Mouse (Mus musculus) right cerebral cortex, postnatal 36 days (tissue): ENCODE data around the gene Fmnl2.
A peak's percentile ranks its signal among the peaks of the same experiment; 100 is the strongest.

Experiments used
- DNase-seq, 2 experiments: peaks; one replicate each; pipeline ENCODE4 v3.0.0; 2022; ENCODE audit warnings: low spot score in 2 of 2, mixed read lengths in 1 of 2

Gene Fmnl2

DNA sequence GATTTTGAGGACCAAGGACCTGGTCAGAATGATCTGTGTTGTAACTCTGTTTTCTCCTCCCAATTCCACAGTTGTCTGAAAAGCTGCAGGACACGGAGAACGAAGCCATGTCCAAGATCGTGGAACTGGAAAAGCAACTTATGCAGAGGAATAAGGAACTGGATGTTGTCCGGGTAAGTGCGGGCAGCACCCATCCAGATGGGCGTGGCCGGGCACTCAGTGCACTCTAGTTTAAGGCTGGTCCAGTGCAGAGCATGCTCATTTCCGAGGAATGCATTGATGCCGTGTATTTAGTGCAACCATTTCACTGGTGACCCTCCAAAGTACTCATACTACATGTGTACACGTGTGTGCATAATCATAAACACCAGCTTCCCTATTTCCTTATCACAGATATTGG is 247.7 kb downstream of the Fmnl2 start:
- DNase-seq, result no peak

DNA sequence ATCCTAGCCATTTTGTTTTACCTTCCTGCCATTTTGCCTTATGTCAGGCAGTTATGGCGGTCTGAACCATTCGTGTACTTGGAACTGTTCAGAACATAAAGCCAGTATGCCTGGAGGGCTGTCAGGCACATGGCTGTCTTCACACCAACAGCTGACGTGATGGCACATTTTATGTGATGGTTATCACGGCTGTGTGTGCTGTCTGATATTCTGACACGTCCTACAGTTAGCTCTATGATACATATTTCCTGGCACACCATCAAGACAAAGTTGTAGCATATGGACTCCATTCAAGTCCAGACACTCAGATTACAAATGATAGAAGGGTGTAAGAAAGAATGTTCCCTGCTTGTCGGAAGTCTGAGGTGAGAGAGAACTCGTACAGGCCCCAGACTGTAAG is 248.4 kb downstream of the Fmnl2 start:
- peak in 1 of 2 experiments; percentile 20 for DNase-seq

- no peak for DNase-seq
Observed at GRCm38 (mm10) chr2:53106472-53106871, 248.8 kb downstream of the Fmnl2 start.

DNA sequence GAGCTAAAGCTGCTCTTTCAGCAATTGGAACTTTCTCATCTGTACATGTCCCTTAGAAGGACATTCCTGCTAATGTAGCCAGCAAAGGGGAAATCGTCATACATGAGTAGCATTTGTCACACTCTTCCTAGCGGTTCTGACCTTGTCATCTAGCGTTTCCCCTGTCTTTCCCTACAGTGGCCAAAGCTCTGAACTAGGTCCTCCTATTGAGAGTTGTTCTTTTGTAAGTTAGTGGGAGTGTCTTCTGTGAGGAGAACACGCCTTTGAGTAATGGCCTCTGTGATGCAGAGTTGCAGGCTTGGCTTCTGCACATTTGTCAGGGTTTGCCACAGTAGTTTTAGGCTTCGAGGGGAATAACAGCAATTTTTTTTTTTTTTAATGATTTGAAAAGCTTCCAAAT is 250.9 kb downstream of the Fmnl2 start:
- no peak for DNase-seq

- DNase-seq, result peak in 1 of 2 experiments; percentile 27
Observed at GRCm38 (mm10) chr2:53121797-53122196, 264.1 kb downstream of the Fmnl2 start.

DNA sequence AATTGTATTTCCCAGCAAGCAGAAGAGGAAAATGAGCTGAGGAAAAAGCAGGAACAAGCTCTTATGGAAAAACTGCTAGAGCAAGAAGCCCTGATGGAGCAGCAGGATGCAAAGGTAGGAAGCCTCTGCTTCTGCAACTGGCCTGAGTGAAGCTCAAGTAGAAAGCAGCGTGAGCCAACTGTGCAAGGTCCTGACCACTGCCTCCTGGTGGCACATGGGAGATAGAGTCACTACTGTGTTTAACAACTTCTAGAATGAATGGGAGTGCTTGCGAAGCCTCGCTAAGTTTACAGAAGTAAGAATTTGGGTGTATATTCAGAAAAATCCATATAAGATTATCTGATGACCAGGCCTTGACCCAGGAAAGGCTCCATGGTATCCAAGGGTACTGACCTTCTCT is 268.3 kb downstream of the Fmnl2 start:
- no peak for DNase-seq

GRCm38 (mm10) chr2:53129070-53129469 is 271.4 kb downstream of the Fmnl2 start:
- no peak for DNase-seq

- no peak for DNase-seq
Observed at GRCm38 (mm10) chr2:53131567-53131966, 273.9 kb downstream of the Fmnl2 start.

GRCm38 (mm10) chr2:53146852-53147251 is 289.2 kb downstream of the Fmnl2 start:
- no peak for DNase-seq

GRCm38 (mm10) chr2:53173966-53174365 is 316.3 kb downstream of the Fmnl2 start:
- DNase-seq, result no peak

GRCm38 (mm10) chr2:53178966-53179365 is 321.3 kb downstream of the Fmnl2 start:
- DNase-seq, result no peak

DNA sequence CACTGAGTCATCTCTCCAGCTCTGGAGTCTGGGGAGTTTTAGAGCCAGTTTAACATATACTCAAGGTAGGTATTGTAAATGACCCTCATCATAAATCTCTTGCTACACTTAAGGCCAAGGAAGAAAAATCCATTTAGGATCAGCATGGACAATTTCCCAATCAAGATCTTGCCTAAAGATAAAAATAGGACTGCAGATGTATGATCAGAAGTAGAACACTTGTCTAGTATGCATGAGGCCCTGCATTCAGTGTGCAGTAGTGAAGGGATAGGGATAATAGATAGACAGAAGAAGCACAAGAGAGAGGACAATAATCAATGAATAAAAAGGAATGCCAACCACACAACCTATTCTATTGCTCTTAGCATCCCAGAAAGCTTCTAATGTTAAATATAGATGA is 322.2 kb downstream of the Fmnl2 start:
- no peak for DNase-seq
